ENCODE assay signal across 28 mouse cellular contexts in the genomic region with DNA sequence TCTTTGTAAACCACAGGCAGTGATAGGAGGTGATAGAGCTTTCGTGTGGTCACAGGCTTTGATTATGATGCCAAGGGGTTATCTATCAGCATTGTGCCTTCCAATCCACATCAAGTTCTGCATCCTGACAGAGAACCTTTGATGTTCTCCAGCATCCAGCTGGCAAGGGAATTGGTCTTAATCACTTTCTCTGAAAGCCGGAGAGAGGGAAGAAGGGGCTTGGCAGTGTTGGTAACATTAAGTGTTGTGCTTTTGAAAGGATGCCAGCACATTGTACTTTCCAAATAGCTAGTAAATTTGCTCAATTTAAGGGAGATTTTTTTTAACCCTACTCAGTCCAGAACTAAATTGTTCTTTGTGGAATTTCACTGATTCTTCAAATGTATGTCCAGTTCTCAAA. TPM values are rescaled to one million over a fixed set of nuclear protein-coding genes. Genes with fewer than 3 reads are reported as not detected.
A peak's percentile ranks its signal among the peaks of the same experiment; 100 is the strongest.
DNase-seq lines count a peak whose midpoint lies in the region; ATAC-seq and TF ChIP-seq lines count a peak whose summit lies in the region.
"Had no signal": no experiment of that assay in that cellular context is flagged by ENCODE, and none has a peak within 500 bp of the region (broad histone marks: within the 10 kb centered on the region; RNA-seq: fewer than 3 reads in every experiment).

No protein-coding gene starts in this region.

- H3K9ac ChIP-seq in embryonic facial prominence, embryonic 14.5 days (ENCODE audit: low read depth, low read length) = no peak overlapping the region
- no peak overlapping the region for H3K9ac ChIP-seq in forebrain, postnatal 0 days
- no peak overlapping the region for H3K9ac ChIP-seq in lung, embryonic 14.5 days
- no peak overlapping the region for H3K9ac ChIP-seq in kidney, embryonic 16.5 days (replicated peaks; ENCODE audit: low read length)
- H3K9ac ChIP-seq: embryonic facial prominence, embryonic 15.5 days; forebrain, embryonic 15.5 days; heart, embryonic 12.5 days; heart, embryonic 15.5 days; hindbrain, embryonic 12.5 days; hindbrain, embryonic 15.5 days; intestine, embryonic 15.5 days had no signal

- DNase-seq in embryonic facial prominence, embryonic 14.5 days (ENCODE audit: low spot score) = peak; percentile 5
- DNase-seq in embryonic facial prominence, embryonic 10.5 days (ENCODE audit: low spot score) = no peak
- peak; percentile 39 for DNase-seq in forebrain, postnatal 0 days
- no peak for DNase-seq in forebrain, embryonic 10.5 days (ENCODE audit: extremely low spot score, low spot score)
- peak; percentile 79 for DNase-seq in lung, embryonic 14.5 days
- DNase-seq in lung, postnatal 36 days = no peak
- DNase-seq: adrenal gland, postnatal 10 days; adrenal gland, postnatal 36 days; cerebellum, adult 11-12 months; cerebellum, adult 8-10 months; cerebellum, postnatal 10 days; cerebellum, postnatal 36 days; embryo, embryonic 11 days; gastrocnemius, adult 2 months; gastrocnemius, postnatal 14 days; heart, adult 18-20 months; heart, postnatal 10 days; heart, postnatal 36 days; kidney, adult 11 months had no signal

- no peak overlapping the region for H3K4me2 ChIP-seq in embryonic facial prominence, embryonic 14.5 days (ENCODE audit: low read depth, low read length)
- no peak overlapping the region for H3K4me2 ChIP-seq in forebrain, postnatal 0 days (ENCODE audit: low read depth)
- H3K4me2 ChIP-seq in lung, embryonic 14.5 days = no peak overlapping the region
- no peak overlapping the region for H3K4me2 ChIP-seq in kidney, embryonic 16.5 days (replicated peaks; ENCODE audit: low read depth, low read length)
- H3K4me2 ChIP-seq: embryonic facial prominence, embryonic 15.5 days; forebrain, embryonic 15.5 days; heart, embryonic 12.5 days; heart, embryonic 15.5 days; hindbrain, embryonic 12.5 days; hindbrain, embryonic 15.5 days; intestine, embryonic 15.5 days had no signal

- H3K27ac ChIP-seq in embryonic facial prominence, embryonic 14.5 days (replicated peaks; ENCODE audit: low read depth, low read length) = no peak overlapping the region
- H3K27ac ChIP-seq in embryonic facial prominence, embryonic 10.5 days (replicated peaks) = no peak overlapping the region
- no peak overlapping the region for H3K27ac ChIP-seq in forebrain, postnatal 0 days (ENCODE audit: low read depth, low read length)
- H3K27ac ChIP-seq in forebrain, embryonic 10.5 days = no peak overlapping the region
- no peak overlapping the region for H3K27ac ChIP-seq in lung, embryonic 14.5 days (ENCODE audit: low read depth)
- H3K27ac ChIP-seq in kidney, embryonic 16.5 days (ENCODE audit: low read length) = no peak overlapping the region
- H3K27ac ChIP-seq: embryonic facial prominence, embryonic 15.5 days; forebrain, embryonic 15.5 days; gastrocnemius, adult 2 months; heart, embryonic 15.5 days; hindbrain, embryonic 12.5 days; hindbrain, embryonic 15.5 days; intestine, embryonic 15.5 days had no signal

- no peaks in the 10 kb centered on the region for H3K4me1 ChIP-seq in embryonic facial prominence, embryonic 14.5 days (ENCODE audit: control insufficient read depth, insufficient read depth, low read length)
- H3K4me1 ChIP-seq in embryonic facial prominence, embryonic 10.5 days = no peaks in the 10 kb centered on the region
- no peaks in the 10 kb centered on the region for H3K4me1 ChIP-seq in forebrain, postnatal 0 days (ENCODE audit: insufficient read depth)
- H3K4me1 ChIP-seq in forebrain, embryonic 10.5 days = no peaks in the 10 kb centered on the region
- H3K4me1 ChIP-seq in lung, embryonic 14.5 days (ENCODE audit: insufficient read depth) = no peaks in the 10 kb centered on the region
- H3K4me1 ChIP-seq in kidney, embryonic 16.5 days (ENCODE audit: insufficient read depth, low read length) = no peaks in the 10 kb centered on the region
- H3K4me1 ChIP-seq: embryonic facial prominence, embryonic 15.5 days; forebrain, embryonic 15.5 days; heart, embryonic 12.5 days; heart, embryonic 15.5 days; hindbrain, embryonic 12.5 days; hindbrain, embryonic 15.5 days; intestine, embryonic 15.5 days had no signal

- H3K9me3 ChIP-seq in embryonic facial prominence, embryonic 14.5 days (ENCODE audit: control insufficient read depth, low read length) = 0 out of 2 replicates have a peak, but pooled peaks cover 4% of the 10 kb centered on the region
- H3K9me3 ChIP-seq in embryonic facial prominence, embryonic 10.5 days = no peaks in the 10 kb centered on the region
- no peaks in the 10 kb centered on the region for H3K9me3 ChIP-seq in forebrain, postnatal 0 days (ENCODE audit: low read length)
- no peaks in the 10 kb centered on the region for H3K9me3 ChIP-seq in forebrain, embryonic 10.5 days
- no peaks in the 10 kb centered on the region for H3K9me3 ChIP-seq in lung, embryonic 14.5 days (ENCODE audit: low read depth, low read length)
- no peaks in the 10 kb centered on the region for H3K9me3 ChIP-seq in kidney, embryonic 16.5 days (ENCODE audit: low read length)
- H3K9me3 ChIP-seq: embryonic facial prominence, embryonic 15.5 days; forebrain, embryonic 15.5 days; heart, embryonic 15.5 days; hindbrain, embryonic 12.5 days; hindbrain, embryonic 15.5 days; intestine, embryonic 15.5 days had no signal

- no peaks in the 10 kb centered on the region for H3K27me3 ChIP-seq in embryonic facial prominence, embryonic 14.5 days (replicated peaks; ENCODE audit: control insufficient read depth, insufficient read depth, low read length)
- no peaks in the 10 kb centered on the region for H3K27me3 ChIP-seq in embryonic facial prominence, embryonic 10.5 days (replicated peaks; ENCODE audit: low read depth, poor library complexity, severe bottlenecking)
- H3K27me3 ChIP-seq in forebrain, postnatal 0 days (ENCODE audit: insufficient read depth, low read length) = no peaks in the 10 kb centered on the region
- no peaks in the 10 kb centered on the region for H3K27me3 ChIP-seq in forebrain, embryonic 10.5 days (ENCODE audit: poor library complexity, severe bottlenecking)
- H3K27me3 ChIP-seq in lung, embryonic 14.5 days (ENCODE audit: insufficient read depth, low read length) = no peaks in the 10 kb centered on the region
- H3K27me3 ChIP-seq in kidney, embryonic 16.5 days (ENCODE audit: insufficient read depth, low read length) = no peaks in the 10 kb centered on the region
- H3K27me3 ChIP-seq: embryonic facial prominence, embryonic 15.5 days; forebrain, embryonic 15.5 days; heart, embryonic 12.5 days; heart, embryonic 15.5 days; hindbrain, embryonic 12.5 days; hindbrain, embryonic 15.5 days; intestine, embryonic 15.5 days; Patski had no signal

- no peak for ATAC-seq in embryonic facial prominence, embryonic 14.5 days (ENCODE audit: low read depth)
- ATAC-seq in forebrain, postnatal 0 days = peak; percentile 53; the same call in 1 of the 2 replicates
- ATAC-seq in lung, embryonic 14.5 days (ENCODE audit: insufficient read depth) = peak; percentile 54; the same call in 1 of the 2 replicates
- no peak for ATAC-seq in kidney, embryonic 16.5 days (ENCODE audit: low FRiP score, low TSS enrichment)
- ATAC-seq: forebrain, embryonic 15.5 days; intestine, embryonic 15.5 days; Patski had no signal

- H3K36me3 ChIP-seq in embryonic facial prominence, embryonic 14.5 days (ENCODE audit: control insufficient read depth, insufficient read depth, low read length) = no peaks in the 10 kb centered on the region
- H3K36me3 ChIP-seq in embryonic facial prominence, embryonic 10.5 days (replicated peaks) = no peaks in the 10 kb centered on the region
- no peaks in the 10 kb centered on the region for H3K36me3 ChIP-seq in forebrain, postnatal 0 days (ENCODE audit: insufficient read depth)
- no peaks in the 10 kb centered on the region for H3K36me3 ChIP-seq in forebrain, embryonic 10.5 days (replicated peaks)
- H3K36me3 ChIP-seq in lung, embryonic 14.5 days (ENCODE audit: insufficient read depth) = no peaks in the 10 kb centered on the region
- no peaks in the 10 kb centered on the region for H3K36me3 ChIP-seq in kidney, embryonic 16.5 days (ENCODE audit: insufficient read depth, low read length)
- H3K36me3 ChIP-seq: embryonic facial prominence, embryonic 15.5 days; heart, embryonic 12.5 days; heart, embryonic 15.5 days; hindbrain, embryonic 12.5 days; hindbrain, embryonic 15.5 days; intestine, embryonic 15.5 days had no signal

- no peak overlapping the region for H3K4me3 ChIP-seq in embryonic facial prominence, embryonic 14.5 days (ENCODE audit: low read depth, low read length)
- no peak overlapping the region for H3K4me3 ChIP-seq in embryonic facial prominence, embryonic 10.5 days
- H3K4me3 ChIP-seq in forebrain, postnatal 0 days (ENCODE audit: low read depth, low read length) = no peak overlapping the region
- H3K4me3 ChIP-seq in forebrain, embryonic 10.5 days = no peak overlapping the region
- H3K4me3 ChIP-seq in lung, embryonic 14.5 days (ENCODE audit: low read depth, low read length) = no peak overlapping the region
- H3K4me3 ChIP-seq in kidney, embryonic 16.5 days (ENCODE audit: low read length) = no peak overlapping the region
- H3K4me3 ChIP-seq: embryonic facial prominence, embryonic 15.5 days; forebrain, embryonic 15.5 days; gastrocnemius, adult 2 months; heart, embryonic 12.5 days; heart, embryonic 15.5 days; hindbrain, embryonic 12.5 days; hindbrain, embryonic 15.5 days; intestine, embryonic 15.5 days had no signal

- 34% methylated on average over 2 of the region's 2 CpGs for WGBS in embryonic facial prominence, embryonic 14.5 days
- 63% methylated on average over 2 of the region's 2 CpGs for WGBS in embryonic facial prominence, embryonic 10.5 days
- 20% methylated on average over 2 of the region's 2 CpGs for WGBS in forebrain, postnatal 0 days
- WGBS in forebrain, embryonic 10.5 days = 54% methylated on average over 2 of the region's 2 CpGs
- WGBS in lung, embryonic 14.5 days = 20% methylated on average over 2 of the region's 2 CpGs
- 44% methylated on average over 2 of the region's 2 CpGs for WGBS in kidney, embryonic 16.5 days

- no peak for TF ChIP-seq CTCF in forebrain, postnatal 0 days (IDR thresholded peaks at IDR 0.05; ENCODE audit: low read depth)
- no peak for TF ChIP-seq CTCF in lung, embryonic 14.5 days (IDR thresholded peaks at IDR 0.05; ENCODE audit: low read depth)

RNA-seq across cellular contexts. Expression of a gene that starts 11.9 kb away (rescaled TPM):
- 7.6 and 8.8 TPM in 2 replicates for polyA plus RNA-seq in embryonic facial prominence, embryonic 14.5 days (2014; fragmentation: Nextera tagmentation; extraction: Ambion mirVana)
- 2.7 and 3.6 TPM in 2 replicates for polyA plus RNA-seq in embryonic facial prominence, embryonic 10.5 days (2016; fragmentation: Nextera tagmentation; extraction: Ambion mirVana)
- total RNA-seq in forebrain, postnatal 0 days (2014; rRNA removed) = 145 and 205 TPM in 2 replicates
- polyA plus RNA-seq in forebrain, postnatal 0 days (2015; fragmentation: Nextera tagmentation; extraction: Ambion mirVana) = 43.9 and 65.0 TPM in 2 replicates
- 1.5 and 2.1 TPM in 2 replicates for polyA plus RNA-seq in forebrain, embryonic 10.5 days (2016; fragmentation: Nextera tagmentation; extraction: Ambion mirVana)
- 7.6 and 7.8 TPM in 2 replicates for polyA plus RNA-seq in lung, embryonic 14.5 days (2014; fragmentation: Nextera tagmentation; extraction: Ambion mirVana)
- polyA plus RNA-seq in kidney, embryonic 16.5 days (2015; fragmentation: Nextera tagmentation; extraction: Ambion mirVana) = 7.3 and 9.8 TPM in 2 replicates

Comparison
In these comparisons a context has a peak if more than half of its experiments do, and no peak if none do; other contexts are left out.
1. DNase-seq: peak in embryonic facial prominence, embryonic 14.5 days (single experiment), forebrain, postnatal 0 days (single experiment) and lung, embryonic 14.5 days (single experiment); none in embryonic facial prominence, embryonic 10.5 days (single experiment), forebrain, embryonic 10.5 days (single experiment) and lung, postnatal 36 days (single experiment).
2. ATAC-seq: peak in forebrain, postnatal 0 days (single experiment) and lung, embryonic 14.5 days (single experiment); none in embryonic facial prominence, embryonic 14.5 days (single experiment) and kidney, embryonic 16.5 days (single experiment).